Mouse (Mus musculus) adrenal gland, postnatal 36 days (tissue): ENCODE measurements around the gene Cops8. TPM values are rescaled to one million over a fixed set of nuclear protein-coding genes. Genes with fewer than 3 reads are reported as not detected.
A peak's percentile ranks its signal among the peaks of the same experiment; 100 is the strongest.

Experiments
- DNase-seq, 2 experiments: peaks; one replicate each; pipeline ENCODE4 v3.0.0; 2021; ENCODE audit warnings: mixed read lengths in 1 of 2
- total RNA-seq, 2 experiments: library from RNA; stranded (reverse); gene quantifications; 2 replicates each; pipeline ENCODE4 v1.2.3; 2021

The Cops8 gene
- total RNA-seq, 2 experiments from 2014 or later = 68.9 to 93.9 TPM

DNA sequence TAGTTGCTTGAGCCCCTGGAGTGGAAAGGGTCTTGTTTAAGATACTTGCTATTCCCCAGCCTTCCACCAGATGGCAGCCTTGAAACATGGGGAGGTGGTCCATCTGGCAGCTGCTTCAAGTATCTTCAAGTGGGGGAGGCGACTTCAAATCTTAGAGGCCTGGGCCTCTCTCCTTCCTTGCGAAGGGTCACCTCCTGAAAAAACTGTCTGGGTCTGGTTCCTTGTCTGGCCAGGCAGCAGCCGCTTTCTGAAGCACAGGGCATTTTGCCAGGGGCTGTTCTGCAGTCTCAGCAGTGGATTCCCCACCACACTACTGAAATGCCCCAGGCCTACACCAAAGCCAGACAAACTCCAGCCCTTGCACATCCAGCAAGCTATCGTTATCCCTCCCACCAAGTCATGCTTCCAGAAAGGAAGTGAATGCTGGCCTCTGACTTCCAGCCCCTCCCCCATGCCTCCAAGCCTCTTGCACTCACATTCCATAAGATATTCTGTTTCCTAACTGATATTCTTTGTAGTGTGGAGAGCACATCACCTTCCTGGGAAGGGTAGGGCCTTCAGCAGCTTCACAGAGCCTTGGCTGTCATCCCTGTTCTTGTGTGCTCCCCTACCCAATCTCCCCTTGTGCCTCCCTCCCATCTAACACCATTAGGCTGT is 48.1 kb downstream of the Cops8 start:
- DNase-seq = peak; percentile 70 to 77

DNA sequence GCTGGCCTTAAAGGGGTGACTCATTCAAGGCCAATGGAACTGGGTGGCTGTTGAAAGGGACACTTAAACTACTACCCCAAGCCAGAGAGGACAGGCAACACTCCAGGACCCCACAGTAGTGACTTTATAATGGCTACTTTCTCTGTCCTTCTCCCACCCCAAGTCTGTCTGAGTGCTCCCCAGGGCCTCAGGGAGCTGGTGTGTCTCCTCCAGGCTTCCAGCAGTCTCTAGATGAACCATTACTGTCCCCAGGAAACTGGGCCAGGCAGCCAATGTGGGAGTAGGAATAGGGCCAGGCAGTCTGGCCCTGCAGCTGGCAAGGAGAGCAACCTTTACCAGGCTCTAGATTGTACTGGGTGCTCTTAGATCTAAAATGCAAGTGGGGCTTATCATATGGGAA is 49.0 kb downstream of the Cops8 start:
- peak in 1 of 2 experiments; percentile 28 for DNase-seq

DNA sequence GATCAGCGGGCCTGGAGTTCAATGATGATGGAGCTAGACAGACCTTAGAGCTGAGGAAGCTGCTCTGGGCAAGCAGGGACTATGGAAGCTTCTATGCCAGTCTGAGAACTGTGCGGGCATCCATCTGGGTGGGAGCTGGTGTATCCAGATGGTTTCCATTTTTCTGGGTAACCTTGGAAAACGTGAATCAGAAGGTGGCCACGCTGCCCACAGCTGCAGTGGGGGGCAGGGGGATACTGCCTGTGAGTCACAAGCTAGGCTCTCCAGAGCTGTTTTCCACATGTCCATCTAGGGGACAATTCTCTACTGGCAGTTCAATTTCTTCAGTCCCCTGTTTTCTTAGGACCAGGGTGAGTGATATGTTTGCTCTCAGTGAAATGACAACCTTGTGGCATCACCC is 49.8 kb downstream of the Cops8 start:
- peak; percentile 40 to 64 for DNase-seq

DNA sequence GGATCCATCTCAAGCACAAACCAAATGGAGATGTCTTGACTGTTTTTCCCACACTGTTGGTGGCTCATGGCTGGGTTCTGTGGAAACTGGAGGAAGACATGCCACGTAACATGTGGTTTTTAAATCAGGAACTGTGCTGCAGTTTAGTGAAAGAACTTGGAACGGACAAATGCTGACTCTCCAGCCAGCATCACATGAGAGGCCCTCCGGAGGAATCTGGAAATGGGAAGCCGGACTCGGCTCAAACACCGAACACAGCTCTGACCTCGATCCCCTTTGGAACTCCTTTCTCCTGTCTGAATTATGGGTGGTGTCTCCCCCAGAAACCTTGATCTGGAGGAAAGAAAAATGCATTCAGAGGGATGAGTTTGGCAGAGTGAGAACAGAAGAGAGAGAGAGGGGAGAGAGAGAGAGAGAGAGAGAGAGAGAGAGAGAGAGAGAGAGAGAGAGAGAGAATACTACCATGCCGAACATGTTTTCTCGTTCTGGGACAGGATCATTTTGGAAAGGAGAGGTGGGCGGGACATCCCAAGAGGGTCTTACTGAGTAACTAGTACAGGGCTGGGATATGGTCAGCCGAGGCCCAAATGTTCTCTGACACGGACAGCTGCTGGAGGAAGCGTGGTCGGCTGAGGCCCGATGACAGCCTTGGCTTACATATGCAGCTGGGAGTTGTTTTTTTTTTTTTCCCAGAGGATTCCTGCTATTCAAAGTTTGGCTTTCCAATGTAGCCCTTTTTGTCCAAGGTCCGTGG is 53.9 kb downstream of the Cops8 start:
- no peak for DNase-seq

DNA sequence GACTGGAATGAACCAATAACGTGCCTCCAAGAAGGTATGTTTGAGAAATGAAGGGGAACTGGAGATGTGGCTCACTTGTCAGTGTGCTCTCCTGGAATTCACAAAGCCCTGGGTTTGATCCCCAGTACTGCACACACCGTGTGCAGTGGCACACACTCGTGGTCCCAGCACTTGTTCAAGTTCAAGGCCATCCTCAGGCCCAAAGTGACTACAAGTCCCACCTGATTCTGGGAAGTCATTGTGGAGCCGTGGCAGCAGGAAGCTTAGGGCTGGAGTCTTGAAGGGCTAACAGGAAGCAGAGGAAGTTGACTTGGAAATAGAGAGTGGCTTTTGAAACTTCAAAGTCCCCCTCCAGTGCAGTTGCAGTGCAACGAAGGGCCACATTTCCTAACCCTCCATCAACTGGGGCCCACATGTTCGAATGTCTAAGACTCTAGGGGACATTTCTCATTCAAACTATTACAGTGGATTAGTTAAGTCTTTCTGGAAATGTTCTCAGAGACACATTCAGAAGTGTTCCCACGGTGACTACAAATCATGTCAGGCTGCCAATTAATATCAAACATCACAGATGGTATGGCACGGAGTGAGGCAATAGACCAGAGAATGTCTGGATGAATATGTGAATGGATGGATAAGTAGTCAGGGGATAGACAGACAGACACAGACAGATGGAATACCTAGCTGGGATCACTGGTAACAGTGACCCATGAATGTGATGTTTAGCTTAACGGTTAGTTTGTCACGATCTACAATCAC is 54.7 kb downstream of the Cops8 start:
- DNase-seq = no peak

DNA sequence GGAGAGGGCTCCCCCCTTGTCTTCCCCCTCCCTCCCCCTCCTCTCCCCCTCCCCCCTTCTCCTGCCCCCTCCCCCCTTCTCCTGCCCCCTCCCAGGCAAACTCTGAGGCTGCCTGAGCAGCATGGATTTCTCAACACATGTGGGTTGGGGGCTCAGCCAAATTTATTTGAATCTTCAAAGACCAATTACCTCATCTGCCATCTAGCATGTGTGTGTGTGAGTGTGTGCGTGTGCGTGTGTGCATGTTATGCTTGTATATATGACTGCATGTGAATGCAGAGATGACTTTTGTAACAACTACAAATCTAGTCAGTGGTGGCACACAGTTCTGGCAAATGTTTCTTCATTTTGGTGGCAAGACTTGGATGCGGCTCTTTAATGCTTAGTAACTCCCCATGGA is 55.8 kb downstream of the Cops8 start:
- no peak for DNase-seq

DNA sequence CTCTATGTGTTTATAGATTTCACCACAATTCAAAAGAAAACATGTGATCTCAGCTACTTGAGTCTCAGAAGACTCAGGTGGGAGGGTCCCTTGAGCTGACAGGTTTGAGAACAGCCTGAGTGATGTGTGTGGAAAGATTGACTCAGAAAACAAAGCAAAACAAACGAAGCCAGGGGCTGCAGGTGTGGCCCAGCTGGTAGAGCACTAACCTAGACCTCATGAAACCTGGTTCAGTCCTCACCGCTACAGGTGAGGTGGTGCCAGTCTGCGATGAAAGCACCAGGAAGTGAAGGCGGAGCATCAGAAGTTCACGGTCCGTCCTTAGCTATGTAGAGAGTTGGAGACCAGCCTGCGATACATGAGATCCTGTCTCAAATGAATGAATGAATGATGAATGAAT is 57.4 kb downstream of the Cops8 start:
- DNase-seq = no peak

DNA sequence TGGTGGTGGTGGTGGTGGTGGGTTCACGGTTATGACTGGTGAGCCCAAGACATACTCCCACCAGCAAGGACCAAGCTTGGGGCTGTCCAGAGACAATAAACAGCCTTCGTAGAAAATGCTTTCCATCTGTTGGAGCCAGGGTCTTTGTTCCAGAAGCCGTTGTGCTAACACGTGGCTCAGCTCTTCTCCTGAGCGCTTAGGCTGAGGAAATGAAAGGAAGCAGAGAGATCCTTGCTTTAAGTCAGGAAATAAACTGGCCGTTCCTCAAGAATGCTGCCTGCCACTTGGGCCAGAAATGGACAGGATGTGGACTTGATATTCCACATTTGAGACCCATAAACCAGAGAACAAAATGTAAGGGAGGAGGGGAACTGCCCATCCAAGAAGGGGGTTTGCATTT is 59.7 kb downstream of the Cops8 start:
- DNase-seq = no peak

Other genes starting within 250 kb of the Cops8 start
- gene Col6a3, start 241.0 kb downstream of the Cops8 start, total RNA-seq = 10 to 100 TPM; 38.0 to 66.0 TPM